Mouse (Mus musculus) ES-Bruce4 (cell line): ENCODE data around the gene Kcnj1. TPM values are rescaled to one million over a fixed set of nuclear protein-coding genes. Genes with fewer than 3 reads are reported as not detected.

Source experiments
- H3K27ac ChIP-seq: 2 replicates; pipeline ENCODE4 v1.5.1; 2012; ENCODE audit warnings: low read length, inconsistent platforms; ENCODE audit not compliant: insufficient read depth
- H3K27me3 ChIP-seq: 2 replicates; pipeline ENCODE4 v1.6.1; 2012; ENCODE audit warnings: mild to moderate bottlenecking, low read length, inconsistent platforms; ENCODE audit not compliant: control insufficient read depth, poor library complexity, insufficient read depth, severe bottlenecking
- H3K36me3 ChIP-seq: 2 replicates; pipeline ENCODE4 v1.6.1; 2012; ENCODE audit warnings: inconsistent platforms, mild to moderate bottlenecking, low read length, moderate library complexity; ENCODE audit not compliant: control insufficient read depth, poor library complexity, insufficient read depth, severe bottlenecking
- H3K4me1 ChIP-seq: one replicate; pipeline ENCODE4 v1.8.1; 2011; ENCODE audit warnings: low read length; ENCODE audit not compliant: control insufficient read depth, insufficient read depth
- H3K4me3 ChIP-seq: 2 replicates; pipeline ENCODE4 v1.5.1; 2011; ENCODE audit warnings: low read depth, mild to moderate bottlenecking, low read length
- H3K9ac ChIP-seq: 2 replicates; pipeline ENCODE4 v1.6.1; 2012; ENCODE audit warnings: low read depth, mild to moderate bottlenecking, inconsistent platforms; ENCODE audit not compliant: poor library complexity, severe bottlenecking
- H3K9me3 ChIP-seq: replicated peaks from 2 replicates; pipeline ENCODE4 v1.6.1; 2012; ENCODE audit warnings: mild to moderate bottlenecking, low read length, inconsistent platforms; ENCODE audit not compliant: control insufficient read depth, poor library complexity, insufficient read depth, severe bottlenecking
- CTCF ChIP-seq: IDR thresholded peaks from one replicate; pipeline ENCODE4 v1.8.1; 2011; ENCODE audit warnings: low read depth, low read length
- EP300 ChIP-seq: IDR thresholded peaks from 2 replicates; pipeline ENCODE4 v1.6.1; 2011; ENCODE audit warnings: low read depth, low read length; ENCODE audit not compliant: insufficient read depth
- POLR2A ChIP-seq: IDR thresholded peaks from one replicate; pipeline ENCODE4 v1.8.1; 2011; ENCODE audit warnings: low read length; ENCODE audit not compliant: insufficient read depth
- polyA plus RNA-seq: library from polyadenylated mRNA; stranded (reverse); fragments of >200 nt; gene quantifications from 2 replicates; pipeline ENCODE4 v1.2.4, GENCODE M21; 2011; ENCODE audit warnings: low read depth; ENCODE audit not compliant: missing spikeins, insufficient read depth, insufficient read length

The Kcnj1 gene
- polyA plus RNA-seq, result not detected in 2 replicates

DNA sequence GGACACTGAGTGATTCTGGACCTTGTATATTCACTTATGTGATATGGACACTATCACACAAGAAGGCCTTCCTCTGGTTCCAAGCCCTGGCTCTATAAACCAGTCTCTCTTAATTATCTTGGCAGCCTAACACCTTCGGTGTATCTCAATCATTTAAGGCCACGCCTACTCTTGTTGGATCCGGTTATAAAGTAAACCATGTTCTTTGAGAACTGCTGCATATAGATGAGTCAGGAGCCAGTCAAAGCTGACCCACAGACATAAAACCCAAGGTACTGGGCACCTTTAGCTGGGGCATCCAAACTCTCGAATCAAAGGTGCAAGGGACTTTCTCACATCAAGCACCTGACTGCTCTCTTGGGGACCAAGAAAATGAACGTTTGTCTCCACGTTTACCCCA lies at the start of gene Kcnj1:
Gene Kcnj1, plus strand, starts transcription at position 292 of the 400 bp plus-strand sequence.
- Histone ChIP-seq H3K27me3 (no peaks in the 10 kb centered on the region), H3K9me3 (no peaks in the 10 kb centered on the region), H3K9ac (no peak within 1 kb of the TSS), H3K4me3 (no peak within 1 kb of the TSS), H3K36me3 (no peaks in the 10 kb centered on the region), H3K27ac (no peak within 1 kb of the TSS), H3K4me1 (peaks cover 8% of the 10 kb centered on the region)
- no peak for TF ChIP-seq POLR2A
- TF ChIP-seq EP300, result no peak
- no peak for TF ChIP-seq CTCF

DNA sequence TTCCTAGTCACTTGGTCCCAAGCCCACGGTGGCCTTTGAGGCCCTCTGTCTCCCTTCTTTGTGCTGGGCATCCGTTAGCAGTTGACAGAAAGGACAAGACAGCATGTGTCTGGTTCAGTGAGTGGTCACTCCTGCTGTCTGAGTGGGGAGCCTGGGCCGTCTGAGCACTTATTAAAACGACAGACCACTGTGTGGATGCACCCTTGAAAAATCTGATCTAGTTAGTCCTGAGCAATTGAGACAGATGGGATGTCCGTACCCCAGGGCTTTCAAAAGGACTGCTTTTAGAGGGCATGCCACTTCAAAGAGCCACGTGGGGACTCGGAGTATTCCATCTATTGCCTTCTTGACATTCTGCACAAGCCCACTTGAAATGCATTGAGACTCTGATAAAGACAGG lies 48.7 kb upstream of the Kcnj1 start:
- H3K4me1 ChIP-seq, result no peaks in the 10 kb centered on the region
- H3K27me3 ChIP-seq, result no peaks in the 10 kb centered on the region
- no peak overlapping the region for H3K9ac ChIP-seq
- TF ChIP-seq EP300 (no peak), CTCF (no peak), POLR2A (no peak)
- H3K36me3 ChIP-seq, result no peaks in the 10 kb centered on the region
- no peak overlapping the region for H3K4me3 ChIP-seq
- no peaks in the 10 kb centered on the region for H3K9me3 ChIP-seq
- H3K27ac ChIP-seq, result no peak overlapping the region

DNA sequence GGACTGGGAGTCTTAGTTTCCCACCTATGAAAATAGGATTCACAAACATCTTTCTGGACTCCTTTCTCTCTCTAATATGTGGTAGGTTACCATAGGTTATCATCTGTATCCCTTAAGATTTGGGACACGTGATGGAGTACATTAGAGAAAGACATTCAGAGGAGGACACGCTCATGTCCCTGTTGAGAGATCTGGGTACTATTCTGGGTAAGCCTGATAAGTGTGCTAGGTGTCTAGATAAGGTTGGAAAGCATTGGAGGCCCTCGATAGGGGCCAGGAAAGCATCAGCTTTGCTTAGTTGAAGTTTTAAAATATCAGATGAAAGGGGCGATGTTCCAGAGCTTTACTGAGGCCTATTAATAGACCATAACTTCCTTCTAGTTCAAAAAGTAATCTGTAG lies 43.5 kb upstream of the Kcnj1 start:
- no peaks in the 10 kb centered on the region for H3K27me3 ChIP-seq
- no peaks in the 10 kb centered on the region for H3K4me1 ChIP-seq
- no peak overlapping the region for H3K27ac ChIP-seq
- H3K4me3 ChIP-seq, result no peak overlapping the region
- TF ChIP-seq POLR2A (no peak), EP300 (no peak), CTCF (no peak)
- no peak overlapping the region for H3K9ac ChIP-seq
- no peaks in the 10 kb centered on the region for H3K36me3 ChIP-seq
- no peaks in the 10 kb centered on the region; the same call in 1 of the 2 replicates for H3K9me3 ChIP-seq

DNA sequence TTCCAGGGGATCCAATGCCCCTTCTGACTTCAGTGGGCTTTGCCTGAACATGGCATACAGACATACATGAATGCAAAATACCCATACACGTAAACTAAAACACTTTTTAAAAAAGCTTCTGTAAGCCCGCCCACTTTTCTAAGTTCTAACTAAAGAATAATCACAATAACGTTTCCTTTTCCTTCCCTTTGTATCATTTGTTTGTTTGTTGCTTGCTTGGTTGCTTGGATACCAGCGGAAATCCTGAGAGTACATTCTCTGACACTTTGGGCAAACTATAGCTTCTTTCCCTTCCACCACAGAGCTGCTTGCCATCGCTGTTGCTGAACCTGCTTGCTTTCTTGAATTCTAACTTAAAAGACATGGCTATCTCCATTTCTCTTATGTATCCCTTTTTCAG lies 41.1 kb upstream of the Kcnj1 start:
- no peak for TF ChIP-seq POLR2A
- TF ChIP-seq EP300, result no peak
- TF ChIP-seq CTCF, result no peak

DNA sequence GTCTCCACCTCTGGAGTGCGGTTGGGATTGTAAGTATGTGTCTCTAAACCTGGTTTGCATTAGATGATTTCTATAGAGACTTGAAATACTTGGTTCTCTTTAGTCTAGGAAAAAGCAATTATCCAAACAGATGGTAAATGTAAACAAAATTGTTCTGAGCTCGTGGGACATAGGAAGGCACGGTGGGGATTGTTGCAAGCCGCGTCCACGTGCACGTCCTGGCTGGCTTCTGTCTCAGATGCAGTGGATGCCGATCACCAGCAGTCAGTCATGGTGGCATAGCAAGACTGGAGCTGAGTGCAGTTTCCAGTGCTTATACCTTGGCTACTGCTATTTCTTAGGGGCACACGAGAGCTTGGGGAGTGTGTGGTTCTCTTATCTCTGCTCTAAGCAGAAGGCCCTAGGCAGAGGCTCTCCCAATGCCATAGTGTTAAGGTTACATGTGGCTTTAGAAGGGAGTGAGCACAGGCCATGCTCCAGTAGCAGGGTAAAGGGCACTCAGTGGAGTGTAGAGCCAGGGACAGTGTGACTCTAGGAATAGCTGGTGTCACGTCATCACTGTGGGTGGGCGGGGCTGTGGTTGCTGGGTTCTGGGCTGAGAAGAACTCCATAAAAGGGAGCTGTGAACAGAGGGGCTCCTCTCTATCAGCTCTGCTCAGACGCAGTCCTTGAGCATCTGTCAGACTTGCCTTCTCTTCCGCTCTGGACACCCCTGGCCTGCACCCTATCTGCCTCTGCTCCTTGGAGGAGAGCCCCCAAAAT lies 36.7 kb upstream of the Kcnj1 start:
- Histone ChIP-seq H3K27ac (no peak overlapping the region), H3K4me3 (no peak overlapping the region), H3K27me3 (no peaks in the 10 kb centered on the region), H3K36me3 (no peaks in the 10 kb centered on the region), H3K9me3 (no peaks in the 10 kb centered on the region; the same call in 1 of the 2 replicates), H3K9ac (no peak overlapping the region), H3K4me1 (no peaks in the 10 kb centered on the region)
- TF ChIP-seq POLR2A, result no peak
- TF ChIP-seq EP300, result no peak
- no peak for TF ChIP-seq CTCF

More for the DNA sequence above, 41.1 kb upstream of the Kcnj1 start:
- no peak overlapping the region for H3K27ac ChIP-seq
- no peaks in the 10 kb centered on the region; the same call in 1 of the 2 replicates for H3K9me3 ChIP-seq
- H3K27me3 ChIP-seq, result no peaks in the 10 kb centered on the region
- no peak overlapping the region for H3K9ac ChIP-seq
- H3K36me3 ChIP-seq, result no peaks in the 10 kb centered on the region
- no peaks in the 10 kb centered on the region for H3K4me1 ChIP-seq
- no peak overlapping the region for H3K4me3 ChIP-seq

DNA sequence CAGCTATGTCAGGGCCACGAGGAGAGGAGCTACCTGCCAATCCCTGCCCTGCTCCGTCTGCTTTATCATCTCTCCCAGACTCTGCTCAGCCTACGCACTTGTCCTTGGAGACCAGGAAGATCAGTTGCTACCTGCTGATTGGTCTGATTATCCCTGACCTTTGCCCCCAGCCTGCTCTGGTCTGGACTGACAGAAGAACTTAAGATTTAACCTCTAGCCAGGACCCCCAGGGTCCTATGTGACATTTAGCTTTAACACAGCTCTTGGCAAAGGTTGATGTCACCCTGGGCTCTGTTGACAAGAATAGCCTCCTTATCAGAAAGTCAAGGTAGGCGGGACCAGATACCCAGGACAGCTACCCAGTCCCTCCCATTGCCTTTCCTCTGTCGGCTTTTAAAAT lies 31.5 kb upstream of the Kcnj1 start:
- TF ChIP-seq EP300 (no peak), CTCF (no peak), POLR2A (no peak)
- H3K4me3 ChIP-seq, result no peak overlapping the region
- peaks cover 7% of the 10 kb centered on the region for H3K27me3 ChIP-seq
- no peaks in the 10 kb centered on the region for H3K36me3 ChIP-seq
- no peaks in the 10 kb centered on the region for H3K4me1 ChIP-seq
- H3K27ac ChIP-seq, result no peak overlapping the region
- H3K9ac ChIP-seq, result no peak overlapping the region
- H3K9me3 ChIP-seq, result no peaks in the 10 kb centered on the region
